Mouse (Mus musculus): ENCODE data around the gene Naa16.

Naa16 gene

DNA sequence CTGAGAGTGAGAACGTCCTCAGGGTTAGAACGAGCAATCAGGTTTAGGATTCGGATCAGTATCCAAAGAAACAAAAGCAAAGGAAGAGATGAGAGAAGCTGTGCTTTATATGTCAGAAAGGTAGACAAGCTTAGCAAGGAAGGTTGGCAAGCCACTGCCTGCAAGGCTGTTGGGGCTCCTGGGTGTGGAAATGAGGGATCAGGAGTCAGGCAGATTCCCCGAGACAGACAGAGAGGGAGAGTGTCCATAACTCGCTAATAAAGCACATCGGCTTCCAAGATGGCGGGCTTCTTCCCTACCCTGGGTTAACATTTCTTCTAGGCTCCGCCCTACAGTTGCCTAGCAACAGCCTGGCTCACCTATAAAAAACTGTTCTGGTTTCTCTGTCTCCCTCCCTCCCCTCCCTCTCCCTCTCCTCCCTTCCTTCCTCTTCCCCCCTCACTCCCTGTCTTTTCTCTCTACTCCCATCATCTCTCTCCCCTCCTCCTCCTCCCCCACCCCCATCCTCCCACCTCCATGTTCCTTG, 114.6 kb downstream of the Naa16 start:
- DNase-seq (ENCODE audit: low spot score in 2 of 2): no peak

DNA sequence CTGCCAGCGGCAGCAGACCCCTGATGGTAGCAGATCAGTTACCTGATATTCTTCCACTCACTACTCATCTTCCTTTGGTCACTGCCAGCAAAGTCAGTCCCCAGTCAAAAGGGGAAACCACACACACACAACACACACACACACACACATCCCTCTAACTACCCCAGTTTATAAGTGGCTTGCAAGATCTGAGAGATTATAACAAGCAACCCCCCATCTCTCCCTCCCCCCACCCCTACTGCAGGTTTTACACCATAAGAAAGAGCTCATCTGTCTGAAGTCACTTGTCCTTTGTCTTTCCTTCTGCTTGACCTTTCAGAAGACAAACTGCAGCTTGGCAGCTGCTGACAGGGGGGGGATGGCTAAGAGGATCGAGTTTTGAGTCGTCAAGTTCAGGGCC, 115.1 kb downstream of the Naa16 start:
- DNase-seq (ENCODE audit: low spot score in 2 of 2): no peak

All from spleen, postnatal 10 days (tissue).